Mouse (Mus musculus) lung, embryonic 14.5 days (tissue): Measurements from ENCODE around the gene Slc39a9. TPM values are rescaled to one million over a fixed set of nuclear protein-coding genes. Genes with fewer than 3 reads are reported as not detected.

Experiments used
- ATAC-seq: fragments of 200-750 bp; cut with Nextera tagmentation; 2 replicates; pipeline ENCODE4 v1.8.0; 2017; ENCODE audit warnings: mild to moderate bottlenecking, moderate TSS enrichment, moderate library complexity; ENCODE audit not compliant: insufficient read depth
- DNase-seq: peaks from one replicate; pipeline ENCODE4 v3.0.0-alpha.2; 2015
- H3K27ac ChIP-seq: fragments of 300-500 bp; sonication (generic); 2 replicates; pipeline ENCODE4 v1.5.1; 2014; ENCODE audit warnings: low read depth, mild to moderate bottlenecking, moderate library complexity
- H3K27me3 ChIP-seq: fragments of 300-500 bp; sonication (generic); 2 replicates; pipeline ENCODE4 v1.6.1; 2014; ENCODE audit warnings: low read length, control low read depth; ENCODE audit not compliant: insufficient read depth
- H3K36me3 ChIP-seq: fragments of 300-500 bp; sonication (generic); 2 replicates; pipeline ENCODE4 v1.6.1; 2014; ENCODE audit warnings: control low read depth; ENCODE audit not compliant: insufficient read depth
- H3K4me1 ChIP-seq: fragments of 300-500 bp; sonication (generic); 2 replicates; pipeline ENCODE4 v1.6.1; 2014; ENCODE audit warnings: antibody characterized with exemption, control low read depth; ENCODE audit not compliant: insufficient read depth
- H3K4me2 ChIP-seq: fragments of 300-500 bp; sonication (generic); 2 replicates; pipeline ENCODE4 v1.6.1; 2014; ENCODE audit warnings: mild to moderate bottlenecking
- H3K4me3 ChIP-seq: fragments of 300-500 bp; sonication (generic); 2 replicates; pipeline ENCODE4 v1.5.1; 2014; ENCODE audit warnings: low read depth, low read length
- H3K9ac ChIP-seq: fragments of 300-500 bp; sonication (generic); 2 replicates; pipeline ENCODE4 v1.6.1; 2014
- H3K9me3 ChIP-seq: fragments of 300-500 bp; sonication (generic); 2 replicates; pipeline ENCODE4 v1.6.1; 2016; ENCODE audit warnings: low read depth, low read length, control low read depth
- CTCF ChIP-seq: IDR thresholded peaks from 2 replicates; pipeline ENCODE4 v1.5.1; 2016; ENCODE audit warnings: antibody characterized with exemption, low read depth
- WGBS: fragments of 180-500 bp; shearing (Covaris S2); extraction: QIAGEN DNeasy Blood & Tissue Kit; methylation state at CpG from one replicate; pipeline ENCODE4 v1.1.7; 2014; 5-methylcytosine and 5-hydroxymethylcytosine counted together
- polyA plus RNA-seq: library from polyadenylated mRNA; unstranded; fragments of >200 nt; fragmentation: Nextera tagmentation; extraction: Ambion mirVana; gene quantifications from 2 replicates; pipeline ENCODE4 v1.2.1, GENCODE M21; 2014

Slc39a9 gene
- polyA plus RNA-seq, 1 experiment from 2014 or later: 33.9 TPM

DNA sequence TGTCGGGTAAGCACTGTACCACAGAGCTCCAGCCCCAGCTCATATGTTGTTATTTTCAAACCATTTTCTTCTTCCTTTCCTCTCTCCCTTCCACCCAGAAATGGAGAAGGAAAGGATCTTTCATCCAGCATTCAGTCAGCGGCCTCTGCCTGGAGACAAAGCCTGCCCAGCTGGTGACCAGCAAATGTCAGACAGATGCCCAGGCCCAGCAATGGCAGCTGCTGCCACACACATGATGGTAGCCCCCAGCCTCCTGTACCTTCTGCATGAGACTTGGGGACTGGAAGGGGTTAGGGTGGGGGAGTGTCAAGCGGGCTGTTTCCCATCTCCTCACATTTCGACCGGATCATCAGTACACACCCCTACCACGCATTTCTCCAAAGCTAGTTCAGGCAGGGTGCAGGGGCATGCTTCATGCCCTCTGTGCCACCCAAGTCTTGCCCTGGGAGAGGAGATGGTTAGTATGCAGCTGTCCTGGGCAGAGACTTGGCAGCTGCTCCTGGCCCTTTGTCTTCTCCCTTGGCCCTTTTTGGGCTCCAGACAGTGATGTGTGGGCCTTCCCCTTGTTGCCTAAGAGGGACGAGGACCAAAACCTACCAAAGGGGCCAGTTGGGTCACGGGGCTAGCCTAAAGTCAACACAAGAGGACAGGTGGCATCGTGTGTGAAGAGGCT, 42.0 kb upstream of the Slc39a9 start:
- WGBS: 78% methylated on average over 9 of the region's 9 CpGs
- H3K4me2 ChIP-seq: no peak overlapping the region
- no peak overlapping the region for H3K4me3 ChIP-seq
- no peaks in the 10 kb centered on the region for H3K36me3 ChIP-seq
- no peaks in the 10 kb centered on the region for H3K27me3 ChIP-seq
- no peak for DNase-seq
- H3K9me3 ChIP-seq: no peaks in the 10 kb centered on the region
- ATAC-seq: no peak
- H3K9ac ChIP-seq: no peak overlapping the region
- H3K4me1 ChIP-seq: peaks cover 18% of the 10 kb centered on the region
- no peak for TF ChIP-seq CTCF
- H3K27ac ChIP-seq: no peak overlapping the region

DNA sequence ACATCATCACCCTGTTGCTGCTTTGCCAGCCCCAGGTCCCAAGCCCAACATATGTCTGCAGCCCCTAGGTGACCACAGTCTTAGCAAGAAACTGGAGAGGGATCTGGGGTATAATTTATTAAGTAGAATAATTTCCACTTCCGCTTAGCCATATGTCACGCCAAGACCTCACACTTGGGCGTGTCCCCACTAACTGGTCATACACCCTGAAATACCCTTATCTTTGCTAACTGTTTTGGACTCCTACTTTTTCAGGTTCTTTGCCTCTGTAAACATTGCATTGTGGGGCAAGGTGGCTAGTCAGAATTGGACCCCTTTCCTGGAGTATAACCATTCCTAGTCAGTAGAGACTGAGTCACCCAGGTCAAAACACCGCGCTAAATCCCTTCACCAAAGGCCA, 41.3 kb upstream of the Slc39a9 start:
- Histone ChIP-seq H3K4me3 (no peak overlapping the region), H3K9ac (no peak overlapping the region), H3K4me2 (no peak overlapping the region), H3K27me3 (no peaks in the 10 kb centered on the region), H3K4me1 (peaks cover 18% of the 10 kb centered on the region), H3K36me3 (no peaks in the 10 kb centered on the region), H3K9me3 (no peaks in the 10 kb centered on the region), H3K27ac (no peak overlapping the region)
- no peak for TF ChIP-seq CTCF
- DNase-seq: no peak
- ATAC-seq: no peak
- WGBS: 90% methylated on average over 5 of the region's 5 CpGs

- no peak for TF ChIP-seq CTCF
- no peaks in the 10 kb centered on the region for H3K9me3 ChIP-seq
- 2% methylated on average over 4 of the region's 4 CpGs for WGBS
- no peak overlapping the region for H3K4me3 ChIP-seq
- no peaks in the 10 kb centered on the region for H3K36me3 ChIP-seq
- ATAC-seq: peak; percentile 73; the same call in 1 of the 2 replicates
- H3K27me3 ChIP-seq: no peaks in the 10 kb centered on the region
- H3K4me1 ChIP-seq: peaks cover 18% of the 10 kb centered on the region
- H3K9ac ChIP-seq: no peak overlapping the region
- peak overlapping the region; percentile 75 for H3K27ac ChIP-seq
- peak; percentile 90 for DNase-seq
- H3K4me2 ChIP-seq: 0 out of 2 replicates have a peak overlapping the region, but pooled peaks have one; percentile 1
Observed at GRCm38 (mm10) chr12:80603566-80603965, 40.1 kb upstream of the Slc39a9 start.

DNA sequence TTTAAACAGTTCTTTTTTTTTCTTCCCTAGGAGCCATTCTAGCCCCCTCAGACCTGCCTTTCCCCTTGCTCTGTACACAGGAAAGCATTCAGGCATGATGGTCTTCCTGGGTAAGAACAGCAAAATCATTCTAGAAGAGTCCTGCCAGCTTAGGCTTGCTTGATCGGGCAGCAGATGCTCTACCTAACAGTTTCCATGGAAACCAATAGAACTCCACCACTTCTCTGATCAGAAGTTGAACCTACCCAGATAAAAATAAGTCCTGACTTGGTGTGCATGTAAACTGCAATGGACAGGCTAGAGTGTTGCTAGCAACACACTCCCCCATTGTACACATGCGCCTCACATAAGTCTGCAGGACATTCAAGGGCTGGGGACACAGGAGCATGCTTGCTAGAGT, 39.5 kb upstream of the Slc39a9 start:
- H3K9me3 ChIP-seq: no peaks in the 10 kb centered on the region
- no peak overlapping the region for H3K4me2 ChIP-seq
- no peaks in the 10 kb centered on the region for H3K27me3 ChIP-seq
- H3K4me3 ChIP-seq: no peak overlapping the region
- no peak for DNase-seq
- peak overlapping the region; percentile 75 for H3K27ac ChIP-seq
- 77% methylated on average over 2 of the region's 2 CpGs for WGBS
- H3K9ac ChIP-seq: no peak overlapping the region
- H3K4me1 ChIP-seq: peaks cover 18% of the 10 kb centered on the region
- H3K36me3 ChIP-seq: no peaks in the 10 kb centered on the region
- no peak for ATAC-seq
- no peak for TF ChIP-seq CTCF

DNA sequence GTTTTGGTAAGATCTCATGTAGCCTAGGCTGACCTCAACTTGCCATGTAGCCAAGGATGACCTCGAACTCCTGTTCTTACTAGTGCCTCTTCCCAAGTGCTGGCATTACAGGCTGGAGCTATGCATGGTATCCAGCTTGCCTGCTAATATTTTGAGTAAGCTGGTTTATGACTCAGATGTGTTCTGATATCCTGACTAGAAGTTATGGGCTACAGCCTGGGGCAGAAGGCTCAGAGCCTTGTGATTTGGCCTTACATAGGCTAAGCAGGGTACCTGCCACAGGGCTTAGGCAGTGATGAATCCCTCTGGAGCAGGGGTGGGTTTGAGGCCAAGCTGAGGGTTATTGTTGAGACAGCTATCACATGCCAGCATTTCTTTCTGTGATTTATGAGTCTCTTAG, 35.1 kb upstream of the Slc39a9 start:
- no peak overlapping the region for H3K4me2 ChIP-seq
- DNase-seq (no peak), ATAC-seq (no peak)
- H3K36me3 ChIP-seq: no peaks in the 10 kb centered on the region
- H3K27me3 ChIP-seq: no peaks in the 10 kb centered on the region
- H3K27ac ChIP-seq: no peak overlapping the region
- no peaks in the 10 kb centered on the region for H3K9me3 ChIP-seq
- H3K9ac ChIP-seq: no peak overlapping the region
- no peak overlapping the region for H3K4me3 ChIP-seq
- TF ChIP-seq CTCF: no peak
- H3K4me1 ChIP-seq: peaks cover 12% of the 10 kb centered on the region
- 86% methylated on average over 1 of the region's 1 CpGs for WGBS

DNA sequence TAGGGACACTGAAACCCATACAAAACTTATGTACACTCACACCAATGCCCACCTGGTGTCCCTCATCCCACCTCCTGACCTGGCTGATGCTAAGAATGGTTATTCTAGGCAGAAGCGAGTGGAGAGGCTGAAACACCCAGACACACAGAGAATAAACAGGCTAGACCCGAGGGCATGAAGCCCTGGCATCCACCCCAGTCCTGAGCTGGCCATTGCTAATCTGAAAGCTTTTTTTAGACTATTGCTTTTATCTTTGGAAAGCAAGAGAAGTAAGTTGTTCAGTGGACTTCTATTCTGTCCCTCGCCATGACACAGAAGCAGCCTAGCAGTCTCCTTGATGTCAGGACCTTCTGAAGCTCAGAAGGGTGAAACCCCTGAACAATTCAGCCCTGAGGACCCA, 33.8 kb upstream of the Slc39a9 start:
- Histone ChIP-seq H3K36me3 (no peaks in the 10 kb centered on the region), H3K9ac (no peak overlapping the region), H3K4me1 (no peaks in the 10 kb centered on the region), H3K27ac (no peak overlapping the region), H3K9me3 (no peaks in the 10 kb centered on the region), H3K4me3 (no peak overlapping the region), H3K4me2 (no peak overlapping the region), H3K27me3 (no peaks in the 10 kb centered on the region)
- TF ChIP-seq CTCF: no peak
- DNase-seq (no peak), ATAC-seq (no peak)
- WGBS: 67% methylated on average over 3 of the region's 3 CpGs

- Histone ChIP-seq H3K27me3 (no peaks in the 10 kb centered on the region), H3K36me3 (no peaks in the 10 kb centered on the region), H3K4me3 (no peak overlapping the region), H3K4me1 (no peaks in the 10 kb centered on the region), H3K9me3 (no peaks in the 10 kb centered on the region), H3K27ac (peak overlapping the region; percentile 38; the same call in 1 of the 2 replicates), H3K4me2 (no peak overlapping the region), H3K9ac (no peak overlapping the region)
- 46% methylated on average over 9 of the region's 9 CpGs for WGBS
- TF ChIP-seq CTCF: no peak
- DNase-seq: peak; percentile 27
- no peak for ATAC-seq
Observed at GRCm38 (mm10) chr12:80612113-80612791, 31.4 kb upstream of the Slc39a9 start.
